Mouse (Mus musculus) retina, postnatal 7 days (tissue): Measurements from ENCODE around the gene Cyp21a1.
"Not testable (repeated sequence)": the region's sequence is repeated elsewhere in the genome, so short reads cannot be mapped to it uniquely, and the experiment has no call there.

Experiments
- DNase-seq: peaks from one replicate; pipeline ENCODE4 v3.0.0-alpha.2; 2012; ENCODE audit warnings: low read depth, low spot score

Cyp21a1 gene

GRCm38 (mm10) chr17:34804871-34805562, 656 bp upstream of the Cyp21a1 start:
- DNase-seq = no peak

- not testable (repeated sequence) for DNase-seq
These were observed 994 bp downstream of the Cyp21a1 start for GRCm38 (mm10) chr17:34803367-34803766.

DNA sequence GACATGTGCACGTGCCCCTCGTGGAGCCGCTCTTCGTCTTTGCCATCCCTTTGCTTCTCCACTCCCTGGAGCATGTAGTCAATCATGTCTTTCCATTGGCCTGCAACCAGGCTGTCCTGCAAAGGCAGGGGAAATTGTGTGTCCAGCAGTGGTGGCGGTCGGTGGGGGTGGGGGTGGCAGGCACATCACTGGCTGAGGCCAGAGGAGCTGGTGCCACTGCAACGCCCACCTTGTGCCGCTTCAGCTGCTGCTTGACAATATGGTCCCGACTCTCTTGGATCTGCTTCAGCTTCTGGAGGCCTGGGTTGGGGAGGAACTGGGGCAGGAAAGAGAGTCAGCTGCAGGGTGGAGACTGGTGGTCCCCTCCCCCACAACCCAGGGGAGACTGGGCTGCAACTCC, 1.6 kb downstream of the Cyp21a1 start:
- not testable (repeated sequence) for DNase-seq

DNA sequence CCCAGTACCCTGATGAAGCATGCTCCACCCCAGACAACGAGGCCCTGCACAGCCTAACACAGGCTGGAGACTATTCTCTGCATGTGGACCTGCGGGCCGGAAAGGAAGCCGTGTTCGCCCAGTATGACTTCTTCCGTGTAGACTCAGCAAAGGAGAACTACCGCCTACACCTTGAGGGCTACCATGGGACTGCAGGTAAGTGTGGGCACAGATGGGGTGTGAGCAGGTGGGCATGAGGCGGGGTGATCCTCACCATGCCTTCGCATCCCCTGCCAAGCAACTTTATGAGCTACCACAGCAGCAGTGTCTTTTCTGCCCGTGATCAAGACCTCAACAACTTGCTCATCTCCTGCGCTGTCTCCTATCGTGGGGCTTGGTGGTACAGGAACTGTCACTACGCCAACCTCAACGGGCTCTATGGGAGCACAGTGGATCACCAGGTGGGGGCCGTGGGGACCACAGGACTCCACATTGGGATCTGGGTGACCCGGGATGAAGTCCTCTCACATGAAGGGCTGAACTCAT, 3.5 kb downstream of the Cyp21a1 start:
- DNase-seq = not testable (repeated sequence)

GRCm38 (mm10) chr17:34799531-34799925, 4.8 kb downstream of the Cyp21a1 start:
- no peak for DNase-seq

- DNase-seq = no peak
These were observed 5.4 kb downstream of the Cyp21a1 start for GRCm38 (mm10) chr17:34798866-34799530.

DNA sequence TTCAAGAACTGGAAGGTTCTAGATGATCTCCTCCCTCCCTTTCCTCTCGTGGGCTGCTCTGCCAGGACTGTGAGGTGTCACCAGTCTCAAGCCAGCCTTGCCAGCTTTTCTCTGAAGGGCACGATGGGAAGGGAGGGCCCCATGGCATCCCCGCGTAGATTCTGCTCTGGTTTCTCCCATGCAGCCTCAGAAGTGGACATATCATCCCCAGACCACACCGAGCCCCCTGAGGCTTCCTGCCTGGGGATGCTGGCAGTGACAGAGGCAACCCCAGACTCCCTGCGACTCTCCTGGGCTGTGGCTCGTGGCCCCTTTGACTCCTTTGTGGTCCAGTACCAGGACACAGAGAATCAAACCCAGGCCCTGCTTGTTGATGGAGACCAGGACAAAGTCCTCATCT, 6.3 kb downstream of the Cyp21a1 start:
- DNase-seq = not testable (repeated sequence)

GRCm38 (mm10) chr17:34797211-34797995, 7.0 kb downstream of the Cyp21a1 start:
- not testable (repeated sequence) for DNase-seq

DNA sequence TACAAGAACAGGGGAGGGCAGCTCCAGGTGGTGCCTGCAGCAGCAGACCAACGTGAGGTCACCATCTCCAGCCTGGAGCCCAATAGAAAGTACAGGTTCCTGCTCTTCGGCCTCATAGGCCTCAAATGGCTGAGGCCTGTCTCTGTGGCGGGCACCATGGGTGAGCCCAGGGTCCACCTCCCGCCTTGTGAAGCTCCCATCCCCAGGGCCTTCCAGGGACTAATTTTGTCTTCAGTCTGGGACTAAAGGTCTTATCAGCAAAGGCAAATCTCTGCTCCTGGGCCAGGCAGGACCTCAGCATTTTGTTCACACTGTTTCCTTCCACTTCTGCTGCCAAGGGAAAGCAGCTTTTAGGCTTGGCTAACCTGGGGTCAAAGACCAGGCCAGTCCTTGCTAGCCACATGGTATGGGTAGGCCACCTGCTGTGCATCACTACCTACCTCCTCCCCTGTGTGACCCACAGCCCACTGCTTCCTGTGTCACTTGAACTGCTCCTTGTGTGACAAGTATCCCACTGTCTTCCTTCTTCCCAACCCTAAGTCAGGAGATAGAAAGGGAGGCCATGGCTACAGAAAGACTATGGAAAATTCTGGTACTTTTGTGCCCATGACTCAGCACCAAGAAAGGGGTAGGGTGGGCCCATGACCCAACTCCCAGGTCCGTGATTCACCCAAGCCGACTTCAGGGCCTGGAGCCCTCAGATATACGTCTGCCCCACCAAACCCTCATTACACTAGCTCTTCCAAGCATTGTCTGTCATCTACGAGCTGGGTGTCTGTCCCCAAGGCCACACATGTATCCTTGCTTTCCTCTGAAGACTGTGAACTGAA, 7.8 kb downstream of the Cyp21a1 start:
- no peak for DNase-seq

DNA sequence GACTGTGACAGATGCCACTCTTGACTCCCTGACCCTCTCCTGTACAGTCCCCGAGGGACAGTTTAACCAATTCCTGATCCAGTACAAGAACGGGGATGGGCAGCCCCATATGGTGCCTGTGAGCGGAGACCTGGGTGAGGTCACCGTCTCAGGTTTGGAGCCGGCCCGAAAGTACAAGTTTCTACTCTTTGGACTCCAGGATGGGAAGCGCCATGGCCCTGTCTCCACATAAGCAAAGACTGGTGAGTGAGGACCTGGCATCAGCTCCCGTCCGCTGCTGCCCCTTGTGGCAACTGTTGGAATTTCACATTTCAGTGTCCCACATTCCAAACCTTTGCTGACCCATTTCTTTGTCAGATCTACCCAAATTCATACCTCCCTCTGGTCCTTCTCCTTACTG, 8.7 kb downstream of the Cyp21a1 start:
- DNase-seq = peak; percentile 30

- DNase-seq = no peak
These were observed 9.3 kb downstream of the Cyp21a1 start for GRCm38 (mm10) chr17:34795016-34795415.

GRCm38 (mm10) chr17:34777680-34778325, 26.6 kb downstream of the Cyp21a1 start:
- DNase-seq = no peak

DNA sequence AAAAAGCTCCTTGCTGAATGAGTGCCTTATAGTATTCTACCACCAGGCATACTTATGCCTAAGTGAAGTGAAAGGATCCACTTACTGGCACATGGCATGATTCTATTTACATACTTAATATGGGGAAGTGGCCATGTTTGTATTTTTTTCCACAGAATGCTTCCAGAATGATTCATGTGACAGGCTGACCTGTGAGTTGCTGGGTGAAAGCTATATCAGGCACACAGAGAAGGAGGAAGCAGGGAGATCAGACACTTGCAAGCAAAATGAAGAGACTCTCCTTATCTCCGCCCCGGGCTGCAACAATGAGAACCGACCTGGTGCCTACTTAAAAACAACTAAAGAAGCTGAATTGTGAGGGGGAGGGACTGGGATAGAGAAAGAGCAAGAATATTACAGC, 42.9 kb downstream of the Cyp21a1 start:
- DNase-seq = no peak
